Mouse (Mus musculus) olfactory bulb, adult 2 months (tissue): ENCODE measurements around the gene Mslnl.

ENCODE experiments used
- CTCF ChIP-seq: fragments of 200-500 bp; IDR thresholded peaks from 2 replicates; pipeline ENCODE4 v1.5.1; 2012; ENCODE audit warnings: low read depth, mild to moderate bottlenecking, low read length, moderate library complexity; ENCODE audit not compliant: insufficient read depth
- POLR2A ChIP-seq: fragments of 200-500 bp; IDR thresholded peaks from 2 replicates; pipeline ENCODE4 v1.6.1; 2012; ENCODE audit warnings: mild to moderate bottlenecking, low read depth, low read length, moderate library complexity; ENCODE audit not compliant: insufficient read depth

DNA sequence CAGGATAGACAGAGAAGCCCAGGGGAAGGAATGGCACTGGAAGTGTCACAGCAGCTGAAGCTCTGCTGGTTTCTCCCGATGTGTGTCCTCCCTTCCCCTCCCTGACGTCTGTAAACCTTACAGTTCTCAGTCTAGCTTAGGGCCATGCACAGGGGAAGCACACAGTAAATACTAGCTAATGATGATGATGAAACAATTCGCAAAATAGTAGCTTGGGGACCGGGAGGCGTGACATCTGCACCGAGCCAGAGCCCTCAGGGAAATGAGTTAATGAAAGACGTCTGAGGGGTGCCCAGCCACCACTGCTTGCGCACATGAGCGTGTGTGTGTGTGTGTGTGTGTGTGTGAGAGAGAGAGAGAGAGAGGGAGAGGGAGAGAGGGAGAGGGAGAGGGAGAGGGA is 33.5 kb downstream of the Mslnl start:
- TF ChIP-seq CTCF (no peak), POLR2A (no peak)
